Mouse (Mus musculus): ENCODE measurements around the gene Itk. TPM values are rescaled to one million over a fixed set of nuclear protein-coding genes. Genes with fewer than 3 reads are reported as not detected.

Gene Itk
- polyA plus RNA-seq (2014; fragmentation: Illumina TruSeq; extraction: RNeasy Lipid Tissue Mini Kit (QIAGEN cat#74804); ENCODE audit: low read depth, low replicate concordance) = 0.29 TPM

GRCm38 (mm10) chr11:46389336-46390117 is at the start of gene Itk:
Gene Itk, minus strand, starts transcription at chr11:46389515.

GRCm38 (mm10) chr11:46436760-46437458 is 47.6 kb upstream of the Itk start, which contains the start of gene Med7:
Gene Med7, plus strand, starts transcription at chr11:46436925.

DNA sequence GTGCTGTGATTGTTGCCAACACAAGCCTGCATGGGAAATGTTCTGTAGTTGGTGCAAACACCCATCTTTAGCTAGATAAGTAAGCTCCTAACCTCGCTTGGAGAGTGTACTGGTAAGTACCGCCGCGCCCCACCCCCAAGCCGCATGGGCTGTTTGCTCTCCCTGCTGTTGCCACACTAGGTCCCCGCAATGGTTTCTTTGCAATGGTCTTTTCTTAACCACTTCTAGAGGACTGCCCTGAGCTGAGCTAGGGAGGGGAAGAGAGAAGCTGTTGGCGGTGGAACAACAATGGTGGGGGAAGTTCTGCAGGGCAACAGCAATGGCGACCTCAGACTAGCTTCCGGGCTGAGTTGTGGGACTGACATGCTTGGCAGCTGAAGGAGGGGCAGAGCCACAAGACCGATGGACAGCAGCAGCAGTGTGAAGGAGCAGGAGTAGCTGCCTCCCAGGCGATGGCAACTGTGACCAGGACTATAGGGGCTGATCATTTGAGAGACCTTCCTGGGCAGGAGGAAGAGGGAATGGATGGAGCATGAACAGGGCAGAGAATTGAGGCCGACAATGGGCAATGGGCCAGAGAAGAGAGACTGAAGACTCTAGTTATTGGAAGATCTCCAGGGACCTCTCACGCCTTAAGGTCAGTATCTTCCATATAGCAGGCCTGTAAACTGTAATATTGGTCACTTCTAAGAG is 7.0 kb upstream of the Itk start, which contains the start of gene Fam71b:
Gene Fam71b (plus strand): TSS at position 393 of the 693 bp plus-strand sequence.

DNA sequence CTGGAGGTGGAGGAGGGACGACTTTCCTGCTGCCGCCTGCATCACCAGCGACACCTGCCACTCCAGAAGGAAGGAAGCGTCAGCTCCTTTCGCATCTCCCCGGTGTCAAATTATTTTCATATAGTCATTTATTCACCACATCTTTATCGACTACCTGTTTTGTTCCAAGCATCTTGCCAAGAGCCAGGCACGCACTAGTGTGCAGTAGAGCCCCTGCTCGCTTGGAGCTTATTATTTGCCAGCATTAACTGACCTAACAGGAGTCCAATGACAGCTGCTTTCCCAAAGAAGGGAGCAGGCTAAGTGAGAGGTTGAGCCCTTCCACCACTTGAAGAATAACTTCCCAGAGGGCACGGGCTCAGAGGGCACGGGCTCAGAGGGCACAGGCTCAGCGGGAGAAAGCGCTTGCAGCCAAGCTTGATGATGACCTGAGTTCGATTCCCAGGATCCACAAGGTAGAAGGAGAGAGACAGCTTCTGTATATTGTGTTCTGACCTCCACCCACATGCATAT is 76.7 kb downstream of the Itk start, which contains the start of gene Cyfip2:
Gene Cyfip2 (minus strand): TSS at position 337 of the 513 bp plus-strand sequence.

Other genes with a start within 250 kb of the Itk start
- 2.9 TPM for gene Nipal4, start 223.0 kb downstream of the Itk start, polyA plus RNA-seq (2014; fragmentation: Illumina TruSeq; extraction: RNeasy Lipid Tissue Mini Kit (QIAGEN cat#74804); ENCODE audit: low read depth, low replicate concordance)
- not detected for gene Fndc9, start 154.0 kb downstream of the Itk start, polyA plus RNA-seq (2014; fragmentation: Illumina TruSeq; extraction: RNeasy Lipid Tissue Mini Kit (QIAGEN cat#74804); ENCODE audit: low read depth, low replicate concordance)
- gene Cyfip2, start 76.7 kb downstream of the Itk start, polyA plus RNA-seq (2014; fragmentation: Illumina TruSeq; extraction: RNeasy Lipid Tissue Mini Kit (QIAGEN cat#74804); ENCODE audit: low read depth, low replicate concordance) = 3.8 TPM
- 2.3 TPM for gene Fam71b, start 7.0 kb upstream of the Itk start, polyA plus RNA-seq (2014; fragmentation: Illumina TruSeq; extraction: RNeasy Lipid Tissue Mini Kit (QIAGEN cat#74804); ENCODE audit: low read depth, low replicate concordance)
- gene Med7, start 47.4 kb upstream of the Itk start, polyA plus RNA-seq (2014; fragmentation: Illumina TruSeq; extraction: RNeasy Lipid Tissue Mini Kit (QIAGEN cat#74804); ENCODE audit: low read depth, low replicate concordance) = 41.2 TPM
- 1.2 TPM for gene Havcr2, start 65.4 kb upstream of the Itk start, polyA plus RNA-seq (2014; fragmentation: Illumina TruSeq; extraction: RNeasy Lipid Tissue Mini Kit (QIAGEN cat#74804); ENCODE audit: low read depth, low replicate concordance)
- gene Gm12169, start 134.7 kb upstream of the Itk start, polyA plus RNA-seq (2014; fragmentation: Illumina TruSeq; extraction: RNeasy Lipid Tissue Mini Kit (QIAGEN cat#74804); ENCODE audit: low read depth, low replicate concordance) = not detected
- not detected for gene BC053393, start 182.0 kb upstream of the Itk start, polyA plus RNA-seq (2014; fragmentation: Illumina TruSeq; extraction: RNeasy Lipid Tissue Mini Kit (QIAGEN cat#74804); ENCODE audit: low read depth, low replicate concordance)
- not detected for gene Dppa1, start 239.7 kb upstream of the Itk start, polyA plus RNA-seq (2014; fragmentation: Illumina TruSeq; extraction: RNeasy Lipid Tissue Mini Kit (QIAGEN cat#74804); ENCODE audit: low read depth, low replicate concordance)